Mouse (Mus musculus): ENCODE results near the gene Srd5a3.
A peak's percentile ranks its signal among the peaks of the same experiment; 100 is the strongest.

Gene Srd5a3

DNA sequence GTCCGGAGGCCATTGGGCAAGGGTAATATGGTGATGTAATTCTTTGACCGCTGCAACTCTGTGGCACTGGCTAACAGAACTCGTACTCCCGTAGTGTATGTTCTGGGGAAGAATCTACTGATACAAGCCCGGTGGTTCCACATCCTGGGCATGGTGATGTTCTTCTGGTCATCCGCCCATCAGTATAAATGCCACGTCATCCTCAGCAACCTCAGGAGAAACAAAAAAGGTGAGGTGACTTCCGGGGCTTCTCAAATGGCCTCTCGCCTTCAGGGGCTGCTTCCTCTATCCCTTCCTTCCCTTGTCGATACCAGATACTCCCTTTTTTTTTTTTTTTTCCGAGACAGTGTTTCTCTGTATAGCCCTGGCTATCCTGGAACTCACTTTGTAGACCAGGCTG, 13.4 kb downstream of the Srd5a3 start:
- no peak for DNase-seq (ENCODE audit: low read depth)

- DNase-seq (ENCODE audit: low read depth), result no peak
These were observed 14.5 kb downstream of the Srd5a3 start for GRCm38 (mm10) chr5:76154434-76155165.

- DNase-seq (ENCODE audit: low read depth), result no peak
These were observed 19.5 kb downstream of the Srd5a3 start for GRCm38 (mm10) chr5:76159555-76159954.

- DNase-seq (ENCODE audit: low read depth), result no peak
These were observed 20.0 kb downstream of the Srd5a3 start for GRCm38 (mm10) chr5:76160086-76160485.

GRCm38 (mm10) chr5:76161491-76161890, 21.4 kb downstream of the Srd5a3 start:
- DNase-seq (ENCODE audit: low read depth), result no peak

- no peak for DNase-seq (ENCODE audit: low read depth)
These were observed 22.9 kb downstream of the Srd5a3 start for GRCm38 (mm10) chr5:76162926-76163325.

GRCm38 (mm10) chr5:76163828-76164390, 23.8 kb downstream of the Srd5a3 start:
- DNase-seq (ENCODE audit: low read depth), result no peak

DNA sequence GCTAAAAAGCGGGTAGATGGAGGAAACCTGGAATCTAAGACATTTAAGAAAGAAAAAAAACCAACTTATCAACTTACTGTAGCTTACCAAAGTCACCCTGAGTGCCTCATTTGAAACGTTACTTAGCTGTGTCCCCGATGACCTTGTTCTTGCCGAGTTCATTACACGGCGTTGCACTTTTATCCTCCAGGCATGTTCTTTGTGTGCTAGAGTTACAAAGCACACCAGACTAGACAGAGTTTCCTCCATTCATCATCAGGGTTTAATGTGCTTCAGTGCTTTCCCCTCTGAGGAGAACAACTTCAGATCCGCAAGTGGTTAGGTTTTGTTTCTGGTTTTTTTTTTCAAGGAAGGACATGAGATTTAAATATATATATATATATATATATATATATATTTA, 24.8 kb downstream of the Srd5a3 start:
- no peak for DNase-seq (ENCODE audit: low read depth)

DNA sequence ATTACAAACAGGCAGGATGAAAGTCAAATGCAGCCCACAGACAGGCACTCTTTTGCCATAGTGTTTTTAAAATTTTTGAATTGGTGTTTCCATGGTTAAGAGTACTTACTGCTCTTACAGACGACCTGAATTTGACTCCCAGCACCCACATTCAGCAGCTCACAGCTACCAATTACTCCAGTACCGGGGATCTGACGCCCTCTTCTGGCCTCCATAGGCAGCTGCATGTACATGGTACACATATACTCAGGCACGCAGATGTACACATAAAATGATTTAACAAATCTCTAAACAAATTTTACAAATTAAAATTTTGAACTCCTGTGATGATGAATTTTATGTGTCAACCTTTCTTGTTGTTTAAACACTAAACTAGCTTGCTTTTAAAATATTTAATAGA, 30.5 kb downstream of the Srd5a3 start:
- no peak for DNase-seq (ENCODE audit: low read depth)

DNA sequence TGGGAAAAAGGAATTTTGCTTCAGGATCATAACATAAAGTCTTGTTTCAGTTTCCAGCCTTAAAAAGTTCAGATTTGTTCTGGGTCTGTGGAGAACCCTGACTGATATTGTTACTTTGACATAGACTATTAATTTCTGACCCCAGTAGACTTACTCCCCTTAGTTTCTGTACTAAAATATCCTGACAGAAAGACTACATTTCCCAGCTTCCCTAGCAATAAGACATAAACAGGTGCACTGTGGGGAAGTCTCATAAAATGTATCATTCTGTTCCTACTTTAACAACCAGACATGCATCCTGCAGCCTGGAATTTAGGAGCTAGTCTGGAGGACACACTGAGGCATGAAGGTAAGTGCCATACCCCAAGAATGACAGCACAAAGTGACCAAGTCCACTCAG, 31.0 kb downstream of the Srd5a3 start:
- DNase-seq (ENCODE audit: low read depth), result no peak

- DNase-seq (ENCODE audit: low read depth), result no peak
These were observed 35.0 kb downstream of the Srd5a3 start for GRCm38 (mm10) chr5:76175051-76175450.

GRCm38 (mm10) chr5:76176411-76176810, 36.3 kb downstream of the Srd5a3 start:
- DNase-seq (ENCODE audit: low read depth), result no peak

DNA sequence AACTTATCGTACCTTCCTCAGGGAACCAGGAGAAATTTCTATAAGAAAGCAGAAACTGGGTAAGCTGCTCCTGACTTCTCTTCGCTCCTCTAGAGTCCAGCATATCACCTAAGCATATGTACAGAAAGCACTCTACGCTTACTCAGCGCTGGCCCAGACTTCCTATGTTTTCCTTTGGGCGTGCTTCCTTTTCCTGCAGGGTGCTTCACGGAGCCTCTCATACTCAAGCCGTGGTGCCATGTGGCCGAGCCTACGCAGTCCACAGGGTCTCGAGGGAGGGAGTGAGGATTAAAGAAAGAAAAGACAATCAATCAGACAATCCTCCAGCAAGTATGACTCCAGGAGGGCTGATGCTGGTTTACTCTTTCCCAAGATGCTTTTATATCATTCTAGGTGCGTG, 36.8 kb downstream of the Srd5a3 start:
- no peak for DNase-seq (ENCODE audit: low read depth)

DNA sequence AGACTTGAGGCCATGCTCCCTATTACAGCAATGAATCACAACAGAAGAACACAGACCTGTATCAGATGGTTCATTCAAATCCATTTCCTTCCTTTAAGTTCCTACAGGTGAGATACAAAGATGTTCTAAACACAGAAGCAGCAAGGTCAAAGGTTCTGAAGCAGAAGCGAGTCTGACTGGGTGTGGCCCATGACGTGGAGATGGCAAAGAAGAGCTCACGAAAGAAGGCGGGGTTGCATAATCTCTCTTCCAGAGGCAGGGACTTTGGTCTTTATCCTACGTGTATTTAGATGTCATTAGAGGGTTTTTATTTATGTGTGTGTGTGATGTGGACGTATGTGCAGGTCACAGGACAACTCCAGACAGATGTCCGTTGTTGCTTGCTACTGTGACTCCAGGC, 37.6 kb downstream of the Srd5a3 start:
- no peak for DNase-seq (ENCODE audit: low read depth)

- no peak for DNase-seq (ENCODE audit: low read depth)
These were observed 39.1 kb downstream of the Srd5a3 start for GRCm38 (mm10) chr5:76179171-76179570.

DNA sequence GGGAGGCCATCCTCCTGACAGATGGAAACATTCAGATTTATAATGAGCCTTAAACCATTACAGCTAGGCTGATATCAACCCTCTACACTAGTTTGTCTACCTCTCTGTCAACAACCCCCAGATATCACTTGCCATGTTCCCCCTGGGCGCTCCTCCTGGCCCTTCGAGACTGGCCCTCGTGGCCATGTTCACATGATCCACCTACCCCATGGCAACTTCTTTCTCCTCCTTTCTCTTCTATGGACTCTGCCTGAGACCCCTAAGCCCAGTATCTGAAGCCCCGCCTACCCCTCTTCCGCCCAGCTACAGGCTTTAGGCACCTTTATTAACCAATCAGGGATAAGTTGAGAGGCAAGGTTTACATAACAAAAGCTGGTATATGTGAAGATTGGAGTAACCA, 39.7 kb downstream of the Srd5a3 start:
- no peak for DNase-seq (ENCODE audit: low read depth)

DNA sequence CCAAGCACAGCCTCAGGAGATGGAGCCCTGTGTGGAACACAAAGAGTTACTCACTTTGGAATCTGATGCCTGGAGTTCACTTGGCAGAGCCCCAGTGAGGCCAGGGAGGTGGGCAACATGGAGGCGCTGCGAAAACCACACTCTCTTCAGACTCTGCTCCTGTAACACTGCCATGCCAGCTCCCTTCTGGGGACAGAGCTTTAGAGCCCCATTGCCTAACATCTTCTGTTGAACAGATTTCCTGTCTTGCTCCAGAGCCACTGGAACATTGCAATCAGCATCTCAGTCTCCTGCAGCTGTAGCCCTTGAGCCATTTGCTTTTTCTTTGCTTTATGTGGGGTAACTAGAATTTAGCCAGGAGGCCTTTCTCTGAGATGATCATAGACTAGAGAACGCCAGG, 42.3 kb downstream of the Srd5a3 start:
- no peak for DNase-seq (ENCODE audit: low read depth)

- no peak for DNase-seq (ENCODE audit: low read depth)
These were observed 43.1 kb downstream of the Srd5a3 start for GRCm38 (mm10) chr5:76183043-76183749.

DNA sequence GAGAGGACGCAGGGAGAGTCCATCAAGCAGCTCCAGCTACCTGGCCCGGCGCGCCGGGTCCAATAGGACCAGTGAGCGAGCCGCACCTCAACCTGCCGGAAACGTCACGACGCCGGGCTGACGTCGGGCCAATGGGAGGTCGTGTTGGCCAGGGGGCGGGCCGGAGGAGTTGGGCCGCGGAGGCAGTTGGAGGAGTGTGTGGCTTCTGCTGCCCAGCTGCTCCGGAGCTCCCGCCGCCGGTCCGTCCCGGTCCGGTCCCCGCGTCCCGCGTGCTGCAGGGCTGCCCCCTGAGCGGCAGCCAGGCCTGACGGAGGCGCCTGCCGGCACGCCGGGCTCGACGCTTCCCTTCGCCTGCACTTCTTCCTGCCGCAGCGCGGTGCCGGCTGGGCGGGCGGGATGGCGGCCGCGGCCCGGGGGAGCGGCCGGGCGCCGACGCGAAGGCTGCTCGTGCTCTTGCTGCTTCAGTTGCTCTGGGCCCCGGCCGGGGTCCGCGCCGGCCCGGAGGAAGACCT, 43.7 kb downstream of the Srd5a3 start, which contains the start of gene Tmem165:
Tmem165 (plus strand) TSS at position 131 of the 512 bp plus-strand sequence.
- peak; percentile 83 for DNase-seq (ENCODE audit: low read depth)

DNA sequence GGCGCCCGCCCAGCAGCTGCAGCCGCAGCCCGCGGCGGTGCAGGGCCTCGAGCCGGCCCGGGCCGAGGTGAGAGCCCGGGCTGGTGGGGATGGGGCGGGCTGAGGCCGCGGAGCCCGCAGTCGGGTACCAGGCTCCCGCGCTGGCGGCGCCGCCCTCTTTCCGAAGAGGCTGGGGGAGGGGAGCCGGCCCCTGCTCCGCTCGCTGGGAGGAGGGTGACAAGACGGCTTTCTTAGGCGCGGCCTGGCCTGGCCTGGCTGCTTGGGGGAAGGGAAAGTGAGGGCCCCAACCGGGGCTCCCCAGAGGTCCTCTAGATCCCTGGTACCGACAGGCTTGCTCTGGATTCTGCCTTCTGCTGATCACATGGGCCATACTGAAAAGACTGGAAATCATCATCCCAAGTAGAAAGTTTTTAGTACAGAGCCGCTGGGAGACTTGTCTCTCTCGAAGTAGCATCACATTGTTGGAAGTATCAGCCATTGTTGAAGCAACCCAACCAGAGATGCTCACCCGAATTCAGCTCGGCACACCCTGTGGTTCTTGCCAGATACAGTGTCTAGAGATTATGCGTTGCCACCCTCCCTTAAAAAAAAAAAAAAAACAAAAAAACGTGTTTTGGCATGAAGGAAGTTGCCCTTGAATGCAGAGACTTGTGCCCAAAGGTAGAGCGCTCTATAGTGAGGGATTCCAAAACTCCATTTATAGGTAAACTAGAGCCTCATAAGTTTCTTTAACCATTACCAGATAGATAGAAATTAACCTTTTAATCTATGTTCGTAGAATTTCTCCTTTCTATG, 44.4 kb downstream of the Srd5a3 start:
- DNase-seq (ENCODE audit: low read depth), result peak; percentile 54

GRCm38 (mm10) chr5:76187885-76188284, 47.8 kb downstream of the Srd5a3 start:
- no peak for DNase-seq (ENCODE audit: low read depth)

DNA sequence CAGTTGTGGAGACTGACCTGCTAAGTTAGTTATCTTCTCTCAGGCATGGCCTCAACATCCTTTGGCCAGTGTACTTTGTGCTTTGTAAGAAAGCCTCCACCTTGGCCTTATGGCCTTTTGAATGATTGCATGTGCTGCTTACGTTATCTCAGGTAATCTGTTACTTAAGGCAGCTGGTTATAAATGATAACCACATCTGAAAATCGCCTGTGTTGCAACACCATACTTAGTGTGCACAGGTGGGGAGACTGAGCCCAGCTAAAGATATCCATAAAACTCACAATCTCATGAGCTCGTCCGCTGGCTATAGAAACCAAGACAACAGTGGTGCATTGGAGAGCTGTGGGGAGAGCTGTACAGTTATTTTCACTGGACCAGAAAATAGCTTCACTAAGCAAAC, 50.5 kb downstream of the Srd5a3 start:
- no peak for DNase-seq (ENCODE audit: low read depth)
